32 mouse cellular contexts compared by ENCODE assay signal in genomic region chr13:44178006-44178405, GRCm38 (mm10).
"Had no signal": no experiment of that assay in that cellular context is flagged by ENCODE, and none has a peak within 500 bp of the region (broad histone marks: within the 10 kb centered on the region; RNA-seq: fewer than 3 reads in every experiment).

No protein-coding gene starts in this region.

- H3K4me2 ChIP-seq: heart, embryonic 12.5 days; heart, embryonic 13.5 days; heart, embryonic 15.5 days; hindbrain, embryonic 12.5 days; hindbrain, embryonic 13.5 days; hindbrain, embryonic 14.5 days; hindbrain, embryonic 15.5 days; intestine, embryonic 15.5 days had no signal

- DNase-seq: heart, postnatal 10 days; heart, postnatal 14 days; heart, postnatal 36 days; heart, postnatal 4 days; kidney, adult 11 months; kidney, adult 18-20 months; kidney, adult 2 months; kidney, adult 8-10 months; kidney, postnatal 10 days; kidney, postnatal 14 days; kidney, postnatal 25 days; kidney, postnatal 36 days; kidney, postnatal 4 days; layer of hippocampus, adult 9-11 months; layer of hippocampus, postnatal 36 days had no signal

- H3K36me3 ChIP-seq: heart, embryonic 12.5 days; heart, embryonic 13.5 days; heart, embryonic 15.5 days; hindbrain, embryonic 10.5 days; hindbrain, embryonic 12.5 days; hindbrain, embryonic 13.5 days; hindbrain, embryonic 15.5 days; intestine, embryonic 15.5 days had no signal

- H3K27me3 ChIP-seq: heart, embryonic 12.5 days; heart, embryonic 13.5 days; heart, embryonic 15.5 days; hindbrain, embryonic 12.5 days; hindbrain, embryonic 13.5 days; hindbrain, embryonic 15.5 days; intestine, embryonic 15.5 days had no signal

- H3K27ac ChIP-seq: heart, embryonic 13.5 days; heart, embryonic 15.5 days; hindbrain, embryonic 10.5 days; hindbrain, embryonic 12.5 days; hindbrain, embryonic 13.5 days; hindbrain, embryonic 14.5 days; hindbrain, embryonic 15.5 days; hindbrain, postnatal 0 days; intestine, embryonic 15.5 days; kidney, postnatal 0 days; layer of hippocampus, adult 2 months; left cerebral cortex, adult 2 months had no signal

- ATAC-seq: hindbrain, embryonic 16.5 days; hindbrain, postnatal 0 days; inflammation-experienced regulatory T-cells, adult 6 months; intestine, embryonic 15.5 days; intestine, embryonic 16.5 days; intestine, postnatal 0 days had no signal

- H3K4me3 ChIP-seq: heart, embryonic 12.5 days; heart, embryonic 13.5 days; heart, embryonic 15.5 days; hindbrain, embryonic 10.5 days; hindbrain, embryonic 12.5 days; hindbrain, embryonic 13.5 days; hindbrain, embryonic 15.5 days; intestine, embryonic 15.5 days; layer of hippocampus, adult 2 months; left cerebral cortex, adult 2 months had no signal

- H3K9ac ChIP-seq: heart, embryonic 12.5 days; heart, embryonic 13.5 days; heart, embryonic 15.5 days; hindbrain, embryonic 12.5 days; hindbrain, embryonic 13.5 days; hindbrain, embryonic 14.5 days; hindbrain, embryonic 15.5 days; intestine, embryonic 15.5 days had no signal

- H3K9me3 ChIP-seq: heart, embryonic 12.5 days; heart, embryonic 13.5 days; heart, embryonic 15.5 days; hindbrain, embryonic 10.5 days; hindbrain, embryonic 12.5 days; hindbrain, embryonic 13.5 days; hindbrain, embryonic 15.5 days; intestine, embryonic 15.5 days had no signal

- H3K4me1 ChIP-seq: heart, embryonic 12.5 days; heart, embryonic 13.5 days; heart, embryonic 15.5 days; hindbrain, embryonic 15.5 days had no signal
